Mouse (Mus musculus) induced T-regulatory cell, adult 2 months (primary cell): ENCODE data around the gene Ttf2.

Experiments
- DNase-seq: peaks from one replicate; pipeline ENCODE4 v3.0.0-alpha.2; 2012; ENCODE audit warnings: low read depth

Ttf2 gene

GRCm38 (mm10) chr3:100979290-100979689 lies 9.8 kb upstream of the Ttf2 start:
- DNase-seq: no peak

GRCm38 (mm10) chr3:100973906-100974305 lies 4.4 kb upstream of the Ttf2 start:
- DNase-seq: peak; percentile 78

- DNase-seq: peak; percentile 57
These were observed 5.5 kb downstream of the Ttf2 start for GRCm38 (mm10) chr3:100963849-100964542.

- no peak for DNase-seq
These were observed 8.0 kb downstream of the Ttf2 start for GRCm38 (mm10) chr3:100961501-100961900.

- DNase-seq: no peak
These were observed 8.5 kb downstream of the Ttf2 start for GRCm38 (mm10) chr3:100961007-100961406.

- DNase-seq: peak; percentile 18
These were observed 14.8 kb downstream of the Ttf2 start for GRCm38 (mm10) chr3:100954616-100955015.

GRCm38 (mm10) chr3:100951531-100951930 lies 17.9 kb downstream of the Ttf2 start:
- no peak for DNase-seq

GRCm38 (mm10) chr3:100947286-100947685 lies 22.2 kb downstream of the Ttf2 start:
- DNase-seq: no peak

- DNase-seq: no peak
These were observed 28.9 kb downstream of the Ttf2 start for GRCm38 (mm10) chr3:100940496-100941037.

GRCm38 (mm10) chr3:100938211-100938610 lies 31.3 kb downstream of the Ttf2 start:
- DNase-seq: no peak

- DNase-seq: no peak
These were observed 33.3 kb downstream of the Ttf2 start for GRCm38 (mm10) chr3:100936201-100936600.

GRCm38 (mm10) chr3:100935521-100935920 lies 33.9 kb downstream of the Ttf2 start:
- no peak for DNase-seq

GRCm38 (mm10) chr3:100932077-100932944 lies 37.2 kb downstream of the Ttf2 start:
- no peak for DNase-seq

- no peak for DNase-seq
These were observed 38.0 kb downstream of the Ttf2 start for GRCm38 (mm10) chr3:100931332-100932076.

- no peak for DNase-seq
These were observed 44.3 kb downstream of the Ttf2 start for GRCm38 (mm10) chr3:100925176-100925575.

GRCm38 (mm10) chr3:100924065-100924732 lies 45.3 kb downstream of the Ttf2 start:
- no peak for DNase-seq

GRCm38 (mm10) chr3:100922506-100923375 lies 46.7 kb downstream of the Ttf2 start:
- no peak for DNase-seq

- DNase-seq: peak; percentile 99
These were observed 47.5 kb downstream of the Ttf2 start, which contains the start of gene Trim45 for GRCm38 (mm10) chr3:100921825-100922505. Gene Trim45 (plus strand): TSS chr3:100922202.

- peak; percentile 48 for DNase-seq
These were observed 48.8 kb downstream of the Ttf2 start for GRCm38 (mm10) chr3:100920611-100921140.

- DNase-seq: peak; percentile 86
These were observed 52.6 kb downstream of the Ttf2 start for GRCm38 (mm10) chr3:100916844-100917243.
